Mouse (Mus musculus) layer of hippocampus, postnatal 36 days (tissue): ENCODE data around the gene Olfr967. TPM values are rescaled to one million over a fixed set of nuclear protein-coding genes. Genes with fewer than 3 reads are reported as not detected.
"Not testable (repeated sequence)": the region's sequence is repeated elsewhere in the genome, so short reads cannot be mapped to it uniquely, and the experiment has no call there.

Source experiments
- DNase-seq, 2 experiments: peaks; one replicate each; pipeline ENCODE4 v3.0.0; 2022
- total RNA-seq, 2 experiments: library from RNA; stranded (reverse); gene quantifications; 2 replicates each; pipeline ENCODE4 v1.2.3; 2021

The Olfr967 gene
- total RNA-seq: not detected

DNA sequence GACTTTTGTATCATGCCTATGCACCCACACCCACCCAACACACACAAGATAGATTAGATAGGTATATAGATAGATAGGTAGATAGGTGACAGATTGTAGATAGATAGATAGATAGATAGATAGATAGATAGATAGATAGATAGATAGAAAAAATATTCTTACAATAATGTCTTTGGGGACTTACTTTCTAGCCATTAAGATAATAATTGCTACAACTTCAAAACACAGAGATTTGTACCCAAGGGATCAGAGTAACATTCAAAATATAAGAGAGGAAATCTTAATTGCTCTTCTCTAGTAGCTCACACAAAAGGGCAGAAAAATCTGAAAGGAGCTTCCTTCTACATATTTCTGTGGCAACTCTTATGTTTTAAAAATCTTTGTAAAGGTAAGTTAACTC is at the start of gene Olfr967:
Gene Olfr967 (plus strand): TSS at position 301 of the 400 bp plus-strand sequence.
- DNase-seq: no peak

DNA sequence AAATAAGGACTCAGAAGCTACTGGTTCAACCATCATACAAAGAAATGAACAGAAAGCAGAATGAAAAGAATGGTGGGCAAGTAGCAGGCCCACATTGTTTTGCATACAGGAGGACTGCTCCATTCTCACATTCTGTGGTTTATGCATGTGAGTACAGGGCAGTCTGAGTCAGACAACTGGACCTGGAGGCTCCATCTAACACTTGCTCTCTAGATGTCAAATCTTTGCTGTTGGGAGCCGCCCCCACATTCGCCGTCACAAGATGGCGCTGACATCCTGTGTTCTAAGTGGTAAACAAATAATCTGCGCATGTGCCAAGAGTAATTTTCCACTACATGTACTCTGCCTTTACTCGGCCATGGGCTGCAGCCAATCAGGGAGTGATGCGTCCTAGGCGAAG is 44.9 kb upstream of the Olfr967 start:
- DNase-seq: not testable (repeated sequence)

DNA sequence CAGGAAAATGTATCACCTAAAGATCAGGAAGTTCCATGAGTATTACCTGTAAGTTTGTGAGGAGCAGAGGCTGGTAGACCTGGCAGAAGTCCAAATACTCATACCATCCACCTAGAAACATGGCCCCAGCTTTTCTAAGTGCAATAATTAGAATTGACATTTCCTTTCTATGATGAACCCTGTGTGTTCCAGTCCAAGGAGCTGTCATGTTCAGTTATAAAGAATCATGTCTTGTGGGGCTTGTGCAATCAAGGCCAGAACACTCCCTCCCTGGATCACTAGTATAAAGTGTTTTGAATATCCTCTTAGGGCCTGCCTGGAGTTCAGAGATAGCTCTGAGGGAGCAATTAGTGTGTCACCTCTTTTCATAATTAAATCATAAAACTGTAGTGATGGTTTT is 39.0 kb upstream of the Olfr967 start, which contains the start of gene Olfr149:
Gene Olfr149 (minus strand): TSS at position 101 of the 400 bp plus-strand sequence.
- no peak for DNase-seq

DNA sequence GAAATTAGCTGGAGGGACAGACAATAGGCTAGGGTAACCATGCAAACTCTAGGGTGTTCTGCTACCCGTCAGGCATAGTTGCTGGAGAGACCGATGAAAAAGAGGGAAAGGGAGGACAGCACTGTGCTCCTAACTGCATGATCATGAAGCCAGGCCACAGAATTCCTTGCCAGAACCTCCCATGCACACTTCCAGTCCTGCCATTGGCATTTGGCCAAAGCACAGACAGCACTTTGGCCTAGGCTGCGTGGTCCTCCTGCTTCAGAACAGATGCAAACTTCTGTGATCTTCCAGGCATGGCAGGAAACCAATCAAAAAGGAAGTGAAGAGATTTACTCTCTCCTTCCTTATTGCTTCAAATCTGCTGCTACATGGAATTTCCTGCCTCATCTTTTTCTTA is 37.1 kb upstream of the Olfr967 start:
- DNase-seq: no peak

DNA sequence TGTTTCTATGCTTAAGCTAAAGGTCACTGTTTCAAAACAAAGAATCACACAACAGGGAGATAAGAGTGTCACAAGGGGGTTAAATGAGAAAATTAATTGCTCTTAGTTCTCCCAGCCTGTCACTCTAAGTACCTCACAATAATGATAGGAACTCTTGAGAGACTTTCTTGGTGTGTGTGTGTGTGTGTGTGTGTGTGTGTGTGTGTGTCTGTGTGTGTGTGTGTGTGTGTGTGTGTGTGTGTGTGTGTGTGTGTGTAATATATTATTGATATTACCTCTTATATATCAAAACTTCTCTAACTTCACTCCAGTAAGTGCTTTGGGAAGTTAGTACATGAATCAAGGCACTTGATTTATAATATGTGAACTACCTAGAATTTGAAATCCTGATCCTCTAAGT is 35.0 kb upstream of the Olfr967 start, which contains the start of gene Olfr965:
Gene Olfr965 (plus strand): TSS at position 301 of the 400 bp plus-strand sequence.
- DNase-seq: no peak

DNA sequence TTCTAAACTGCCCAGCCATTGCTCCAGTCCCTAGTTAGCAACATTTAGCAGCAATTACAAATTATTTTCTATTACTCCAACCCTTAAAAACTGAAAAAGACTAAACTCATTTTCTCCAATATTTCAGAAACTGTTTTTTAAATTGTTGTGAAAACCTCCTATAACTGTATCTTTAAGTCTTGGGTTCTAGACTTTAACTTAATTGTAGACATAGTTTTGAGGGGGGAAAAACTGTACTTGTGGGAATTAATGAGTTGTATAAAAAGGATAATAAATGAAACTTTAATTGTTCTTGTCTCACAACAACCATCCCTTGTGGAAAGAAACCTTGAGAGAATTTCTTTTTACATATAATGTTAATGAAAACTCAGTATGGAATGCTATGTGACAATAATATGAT is 15.4 kb upstream of the Olfr967 start, which contains the start of gene Olfr150:
Gene Olfr150 (plus strand): TSS at position 301 of the 400 bp plus-strand sequence.
- DNase-seq: no peak

DNA sequence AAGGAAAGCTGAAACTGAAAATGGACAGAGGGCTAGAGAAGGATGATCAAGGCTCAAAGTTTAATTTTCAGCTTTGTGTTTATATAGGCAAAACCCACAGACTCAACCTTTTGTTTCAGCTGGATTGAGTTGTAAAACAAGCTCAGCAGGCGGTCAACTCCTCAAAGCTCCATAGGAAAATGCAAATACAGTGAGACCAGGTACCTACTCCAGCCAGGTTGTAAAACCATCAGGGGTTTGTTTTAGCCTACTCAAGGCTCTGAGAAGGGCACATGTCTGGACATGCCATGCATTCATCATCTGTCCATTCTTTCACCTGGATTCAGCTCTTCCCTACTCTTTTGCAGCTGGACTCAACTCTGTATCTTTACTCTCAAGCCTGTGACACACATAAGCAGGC is 5.3 kb upstream of the Olfr967 start:
- no peak for DNase-seq

DNA sequence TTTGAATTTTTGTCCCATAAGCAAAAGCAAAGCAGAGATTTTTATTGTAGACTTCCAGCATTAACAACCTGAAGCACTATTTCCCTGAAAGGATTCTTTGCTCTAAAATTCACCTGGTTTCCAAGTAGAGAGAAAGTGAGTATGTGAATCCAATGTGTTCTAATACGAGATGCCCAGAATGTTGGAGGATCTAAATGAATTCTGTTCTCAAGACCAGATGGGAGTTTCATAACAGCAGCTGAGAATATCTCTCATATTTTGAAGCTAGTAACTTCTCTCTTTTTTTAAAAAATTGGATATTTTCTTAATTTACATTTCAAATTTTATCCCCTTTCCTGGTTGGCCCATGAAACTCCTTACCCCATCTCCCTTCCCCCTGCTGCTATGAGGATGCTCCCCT is 379 bp downstream of the Olfr967 start:
- peak in 1 of 2 experiments; percentile 1 for DNase-seq

DNA sequence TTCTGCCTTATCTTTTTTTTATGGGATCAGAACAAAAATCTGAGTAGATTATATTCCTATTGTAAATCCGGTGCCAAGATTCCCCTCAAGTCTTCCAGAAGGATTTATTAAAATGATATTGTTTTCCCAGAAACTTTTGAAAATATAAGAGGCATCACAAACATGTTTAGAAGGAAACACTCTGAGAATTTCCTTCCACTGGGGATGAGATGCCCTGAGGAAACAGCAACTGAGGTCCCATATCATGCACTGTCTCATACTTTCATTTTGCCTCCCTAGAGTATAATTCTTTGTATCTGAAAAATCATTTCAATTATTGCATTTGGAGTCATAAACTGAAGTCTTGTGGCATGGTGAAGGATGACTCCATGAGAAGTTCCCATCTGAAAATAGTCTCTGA is 37.1 kb downstream of the Olfr967 start, which contains the start of gene Olfr968:
Gene Olfr968 (minus strand): TSS at position 101 of the 400 bp plus-strand sequence.
- no peak for DNase-seq

DNA sequence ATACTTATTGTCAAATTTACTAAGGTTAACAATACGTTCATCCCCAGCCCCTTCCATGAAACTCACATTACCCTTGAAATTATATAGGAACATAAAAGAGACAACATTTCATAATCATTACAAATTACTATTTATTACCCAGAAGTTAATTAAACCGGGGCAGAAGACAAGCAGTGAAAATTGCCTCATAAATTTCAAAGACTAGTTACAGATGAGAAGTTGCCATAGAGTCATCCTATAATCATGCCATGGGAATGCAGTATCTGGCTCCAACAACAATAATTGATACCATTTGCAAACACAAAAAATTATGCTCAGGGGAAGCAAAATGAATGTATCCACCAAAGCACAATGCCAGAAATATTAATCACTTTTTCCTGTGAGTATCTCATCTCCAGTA is 44.5 kb downstream of the Olfr967 start, which contains the start of gene Olfr969:
Gene Olfr969 (plus strand): TSS at position 388 of the 400 bp plus-strand sequence.
- no peak for DNase-seq

Other genes with a start within 250 kb of the Olfr967 start
- gene Olfr957, start 230.4 kb upstream of the Olfr967 start, total RNA-seq: not detected
- gene Olfr958, start 192.2 kb upstream of the Olfr967 start, total RNA-seq: not detected
- not detected for gene Olfr959, start 170.7 kb upstream of the Olfr967 start, total RNA-seq
- gene AW551984, start 141.8 kb upstream of the Olfr967 start, total RNA-seq: 1 to 10 TPM; 4.1 to 4.2 TPM
- gene Olfr148, start 135.6 kb upstream of the Olfr967 start, total RNA-seq: not detected
- gene Olfr960, start 124.9 kb upstream of the Olfr967 start, total RNA-seq: not detected
- not detected for gene Olfr961, start 101.2 kb upstream of the Olfr967 start, total RNA-seq
- gene Olfr963, start 79.0 kb upstream of the Olfr967 start, total RNA-seq: not detected
- not detected for gene Olfr149, start 39.1 kb upstream of the Olfr967 start, total RNA-seq
- gene Olfr965, start 34.9 kb upstream of the Olfr967 start, total RNA-seq: not detected
- not detected for gene Olfr150, start 15.3 kb upstream of the Olfr967 start, total RNA-seq
- gene Olfr968, start 37.0 kb downstream of the Olfr967 start, total RNA-seq: not detected
- not detected for gene Olfr969, start 44.7 kb downstream of the Olfr967 start, total RNA-seq
- gene Olfr970, start 62.6 kb downstream of the Olfr967 start, total RNA-seq: not detected
- not detected for gene Olfr971, start 90.6 kb downstream of the Olfr967 start, total RNA-seq
- gene Olfr972, start 120.2 kb downstream of the Olfr967 start, total RNA-seq: not detected
- gene Olfr229, start 161.1 kb downstream of the Olfr967 start, total RNA-seq: not detected
- not detected for gene Olfr974, start 191.3 kb downstream of the Olfr967 start, total RNA-seq
- not detected for gene Olfr975, start 205.8 kb downstream of the Olfr967 start, total RNA-seq
- not detected for gene Olfr976, start 214.9 kb downstream of the Olfr967 start, total RNA-seq
- gene Olfr978, start 245.9 kb downstream of the Olfr967 start, total RNA-seq: not detected